Mouse (Mus musculus) spleen, adult 18-20 months (tissue): ENCODE data around the gene Tssk6.
"Not testable (repeated sequence)": the region's sequence is repeated elsewhere in the genome, so short reads cannot be mapped to it uniquely, and the experiment has no call there.

Experiments
- DNase-seq, 2 experiments: peaks; one replicate each; pipeline ENCODE4 v3.0.0; 2022; ENCODE audit warnings: mixed read lengths in 2 of 2

Gene Tssk6

DNA sequence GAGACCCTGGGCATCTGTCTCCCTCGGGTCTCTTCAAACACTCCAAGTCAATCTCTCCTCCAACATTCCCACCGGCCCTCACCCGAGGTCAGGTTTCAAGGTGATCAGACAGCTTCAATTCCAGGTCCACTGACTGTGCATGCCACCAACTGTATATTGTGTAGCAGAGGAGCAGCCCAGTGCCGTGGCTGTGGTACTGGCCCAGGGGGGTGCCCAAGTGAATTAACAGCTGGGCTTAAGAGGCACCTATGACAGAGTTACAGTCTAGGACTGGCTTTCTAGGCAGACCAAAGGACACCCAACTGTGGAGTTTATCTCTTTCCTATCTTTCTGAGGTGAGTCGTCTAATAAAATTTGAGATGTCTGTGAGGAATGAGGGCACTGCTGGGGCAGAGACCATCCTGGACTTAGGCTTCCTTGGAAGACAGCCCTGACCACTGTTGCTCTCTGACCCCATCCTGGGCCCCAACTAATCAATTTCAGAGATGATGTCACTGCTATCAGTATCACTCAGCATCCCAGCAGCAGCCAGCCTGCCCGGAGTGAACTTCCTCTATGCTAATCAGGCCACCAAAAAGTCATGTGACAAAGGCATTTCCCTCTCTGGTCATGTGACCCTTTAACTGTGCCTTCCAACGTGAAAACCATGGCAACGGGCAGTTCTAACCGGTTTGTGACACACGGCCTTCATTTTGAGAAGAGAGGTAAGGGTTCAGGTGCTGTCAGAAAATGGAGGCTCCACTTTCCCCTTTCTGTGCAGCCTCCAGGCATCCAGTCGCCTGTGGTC is 18.1 kb downstream of the Tssk6 start:
- peak; percentile 68 to 72 for DNase-seq

DNA sequence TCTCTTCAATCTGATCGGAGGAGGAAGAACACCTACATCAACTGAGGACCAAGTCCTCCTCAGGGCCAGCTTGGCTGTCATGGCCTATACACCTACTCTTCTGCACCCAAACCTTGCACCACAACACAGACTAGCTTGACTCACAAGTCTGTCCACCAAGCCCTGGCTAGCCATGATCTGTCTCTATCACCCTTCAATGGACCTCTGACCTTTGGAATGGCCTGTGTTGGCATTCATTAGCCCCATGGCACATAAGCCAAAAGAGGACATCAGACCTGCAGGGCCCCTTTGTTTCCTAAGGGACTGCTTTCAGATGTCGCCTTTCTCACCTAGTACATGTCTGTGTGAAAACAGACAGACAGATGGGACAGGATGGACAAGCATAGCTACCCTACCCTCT is 19.2 kb downstream of the Tssk6 start:
- DNase-seq: no peak

DNA sequence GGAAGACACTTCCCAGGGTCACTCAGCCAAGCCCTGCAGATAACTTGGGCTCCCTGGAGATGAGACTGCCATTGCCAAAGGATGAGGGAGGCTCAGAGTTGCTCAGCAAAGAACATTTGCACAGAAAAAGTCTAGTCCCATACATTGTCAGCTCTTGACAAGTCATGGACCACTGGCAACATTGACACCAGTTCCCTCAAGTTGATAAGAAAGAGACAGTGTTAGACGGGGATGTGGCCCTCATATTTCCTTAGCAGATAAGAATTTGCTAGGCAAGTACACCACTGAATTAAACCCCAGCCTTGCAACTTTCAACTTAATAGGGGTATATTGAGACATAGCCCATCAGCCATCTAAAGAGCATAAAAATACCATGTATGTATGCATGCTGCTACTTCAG is 22.0 kb downstream of the Tssk6 start:
- DNase-seq: no peak

DNA sequence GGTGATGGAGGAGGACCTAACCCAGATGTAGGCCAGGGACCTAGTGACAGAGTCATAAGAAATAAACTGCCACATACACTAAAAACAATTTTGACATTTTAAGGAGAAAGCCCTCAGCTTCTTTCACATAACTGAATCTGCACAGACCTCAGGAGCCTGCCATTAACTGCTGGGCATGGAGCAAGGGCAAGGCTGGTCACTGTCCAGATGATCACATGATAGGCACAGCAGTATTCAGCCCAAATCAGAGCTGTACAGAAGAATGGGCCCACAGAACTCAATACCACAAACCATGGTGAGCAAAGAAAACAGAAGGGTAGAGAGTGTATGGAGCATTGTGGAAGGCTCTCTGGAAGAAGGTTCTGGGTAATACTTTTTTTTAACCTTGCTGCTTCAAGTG is 24.9 kb downstream of the Tssk6 start:
- no peak for DNase-seq

DNA sequence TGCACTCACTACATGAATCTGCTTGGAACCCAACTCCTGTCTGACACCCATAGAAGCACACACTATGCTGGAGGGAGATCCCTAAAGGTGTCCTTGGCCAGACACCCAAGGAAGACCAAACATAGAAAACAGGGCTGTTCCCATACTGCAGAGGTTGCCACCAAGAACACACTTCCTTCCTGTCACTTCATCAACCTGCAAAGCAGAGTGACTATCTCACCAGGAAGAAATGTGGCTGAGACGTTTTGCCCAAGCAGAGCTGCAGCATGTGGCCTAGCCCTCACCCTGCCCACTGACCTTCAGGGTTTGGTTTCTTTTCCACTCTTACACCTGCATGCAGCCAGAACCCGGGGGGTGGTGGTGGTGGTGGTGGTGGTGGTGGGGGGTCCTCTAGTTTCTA is 31.8 kb downstream of the Tssk6 start:
- no peak for DNase-seq

DNA sequence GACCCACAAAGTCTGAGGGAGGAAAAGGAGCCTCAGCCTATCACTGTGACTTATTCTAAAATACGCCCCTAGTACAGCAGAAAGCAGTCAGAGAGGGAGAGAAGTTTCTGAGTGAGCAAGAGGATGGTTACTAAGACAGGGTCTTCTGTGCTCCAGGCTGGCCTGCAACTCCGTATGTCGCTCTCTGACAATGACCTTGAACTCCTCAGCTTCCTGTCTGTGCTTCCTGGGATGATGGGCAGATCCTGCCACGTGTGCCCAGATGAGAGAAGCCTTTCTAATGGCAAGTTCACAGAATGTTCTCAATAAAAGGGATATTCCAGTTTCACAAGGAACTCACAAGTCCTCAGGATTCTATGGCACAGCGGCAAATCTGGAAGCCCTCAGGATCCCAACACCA is 32.6 kb downstream of the Tssk6 start:
- no peak for DNase-seq

DNA sequence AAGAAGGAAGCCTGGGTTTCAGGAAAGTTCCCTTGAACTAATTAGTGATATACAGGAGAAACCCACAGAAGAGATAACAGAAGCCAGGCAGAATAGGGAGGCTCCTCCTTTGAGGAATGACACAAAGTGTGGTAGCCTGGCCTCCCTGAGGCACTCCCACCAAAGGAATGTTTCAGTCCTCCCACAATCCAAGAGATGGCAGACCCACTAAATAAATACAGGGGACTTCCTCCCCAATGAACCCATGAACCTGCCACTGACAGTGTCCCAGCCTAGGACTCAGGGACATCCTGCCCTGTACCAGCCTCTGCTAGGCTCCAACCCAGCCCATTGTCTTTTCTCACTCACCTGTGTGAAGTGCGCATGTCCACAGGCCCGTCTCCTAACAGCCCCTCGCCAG is 33.4 kb downstream of the Tssk6 start:
- DNase-seq: no peak

DNA sequence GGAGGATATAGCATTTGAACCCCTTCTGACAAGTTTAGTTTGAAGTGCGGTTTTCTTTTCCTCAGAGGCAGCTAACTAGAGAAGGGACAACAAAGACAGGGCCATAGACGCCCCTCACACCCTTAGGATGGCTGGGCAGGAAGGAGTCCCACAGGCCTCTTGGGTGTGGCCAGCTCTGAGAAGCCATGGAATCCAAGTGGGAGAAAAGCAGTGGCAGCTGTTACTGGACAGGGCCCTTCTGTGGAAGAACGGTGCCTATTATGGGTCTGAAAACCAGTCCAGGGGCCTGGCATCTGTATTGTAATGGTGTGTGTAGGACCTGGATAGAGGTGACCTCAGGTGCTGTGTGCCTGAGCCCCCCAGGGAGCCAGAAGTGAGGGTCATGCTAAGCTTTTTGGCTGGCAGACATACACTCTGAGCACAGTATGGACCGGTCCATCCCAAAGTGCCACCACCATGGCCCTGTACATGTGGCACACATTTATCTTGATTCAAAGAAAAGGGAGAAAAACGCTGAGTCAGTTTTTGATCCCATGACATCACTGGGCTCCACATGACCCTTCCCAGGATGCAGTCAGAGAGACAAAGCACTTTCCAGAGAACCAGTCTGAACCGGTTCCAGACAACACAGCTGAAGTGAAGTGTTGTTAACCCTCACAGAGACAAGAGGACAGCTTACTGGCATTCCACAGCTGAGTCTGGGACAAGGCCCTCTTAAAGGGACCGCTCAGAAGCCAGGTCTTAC is 34.2 kb downstream of the Tssk6 start:
- no peak for DNase-seq

DNA sequence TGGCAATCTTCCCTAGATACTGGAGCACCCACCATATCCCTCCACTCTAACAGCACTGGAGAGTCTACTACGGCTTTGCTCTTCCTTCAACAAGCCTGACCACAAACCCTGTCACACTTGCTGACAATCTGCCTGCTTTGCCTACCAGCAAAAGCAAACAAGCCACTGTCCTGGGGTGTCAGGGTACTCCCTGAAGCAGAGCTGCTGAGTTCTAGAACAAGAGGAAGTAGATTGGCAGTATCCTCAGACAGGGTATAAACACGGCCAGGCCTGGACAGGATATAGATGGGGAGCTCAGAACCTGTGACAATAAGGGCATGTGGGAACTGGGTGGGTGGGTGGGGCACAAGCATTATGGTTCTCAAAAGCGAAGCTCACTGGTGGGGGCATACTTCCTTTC is 35.5 kb downstream of the Tssk6 start:
- DNase-seq: no peak

DNA sequence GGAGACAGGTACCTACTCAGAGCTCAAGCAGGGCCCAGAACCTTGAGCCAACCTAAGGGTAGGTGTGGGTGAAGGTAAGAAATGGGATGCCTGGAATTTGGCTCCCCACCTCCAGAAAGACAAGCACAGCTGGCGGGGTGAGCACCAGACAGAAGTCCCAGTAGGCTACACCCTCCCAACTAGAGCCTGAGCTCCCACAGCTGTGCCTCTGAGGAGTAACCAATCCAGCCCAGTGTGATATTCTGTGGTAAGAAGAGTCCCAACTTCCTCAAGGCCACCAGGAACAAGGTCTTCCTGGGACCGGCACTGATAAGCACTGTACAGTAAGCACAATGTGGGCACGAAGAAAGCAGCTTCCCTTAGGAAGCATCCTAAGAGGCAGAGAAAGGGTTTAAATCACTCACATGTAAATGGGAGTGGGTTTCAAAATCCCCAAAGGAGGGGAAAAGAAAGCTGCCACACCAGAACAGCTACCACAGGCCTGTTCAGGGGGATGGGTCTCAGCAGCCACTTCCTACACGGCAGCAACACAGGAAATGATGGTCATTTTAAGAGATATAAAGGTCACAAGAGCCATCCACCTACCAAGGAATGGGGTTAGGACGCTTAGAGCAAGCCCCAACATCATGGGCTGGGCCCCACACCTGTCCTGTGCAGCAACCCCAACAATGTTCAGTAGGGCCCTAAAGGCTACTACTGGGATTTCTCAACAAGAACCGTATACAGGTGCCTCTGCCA is 36.4 kb downstream of the Tssk6 start:
- no peak for DNase-seq

DNA sequence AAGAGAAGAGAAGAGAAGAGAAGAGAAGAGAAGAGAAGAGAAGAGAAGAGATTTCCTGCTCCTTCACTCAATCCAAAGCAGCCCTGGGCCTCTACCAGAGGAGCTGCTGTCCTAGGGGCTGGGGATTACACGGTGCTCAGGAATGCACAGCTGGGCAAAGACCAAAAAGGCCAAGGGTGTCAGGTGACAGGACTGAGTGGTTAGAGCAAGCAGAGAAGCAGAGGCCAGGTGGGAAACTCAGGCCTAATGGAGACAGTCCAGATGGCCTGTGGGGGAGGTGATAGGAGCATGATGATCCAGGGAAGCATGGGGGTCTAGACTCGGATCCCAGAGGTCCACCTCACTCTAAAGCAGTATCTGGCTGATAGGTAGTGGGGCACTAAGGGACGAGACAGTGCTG is 37.6 kb downstream of the Tssk6 start:
- DNase-seq: no peak

DNA sequence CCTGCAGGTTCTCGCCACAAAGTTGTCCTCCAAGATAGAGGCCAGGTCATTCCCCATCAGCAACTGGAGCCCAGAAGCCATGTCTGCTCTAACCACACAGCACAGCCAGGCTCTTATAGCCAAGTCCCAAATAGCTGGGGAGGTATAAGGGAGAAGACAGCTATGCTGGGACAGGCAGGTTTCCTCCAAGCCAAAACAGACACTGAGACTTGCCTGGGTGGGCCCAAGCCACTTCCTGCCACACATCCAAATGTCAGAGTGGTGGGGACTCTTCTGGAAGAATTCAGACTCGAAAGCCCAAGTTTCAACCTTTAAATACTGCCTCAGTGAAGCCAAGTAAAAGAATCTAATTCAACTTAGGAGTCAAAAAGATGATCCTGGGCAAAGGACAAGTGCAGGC is 38.4 kb downstream of the Tssk6 start:
- no peak for DNase-seq

DNA sequence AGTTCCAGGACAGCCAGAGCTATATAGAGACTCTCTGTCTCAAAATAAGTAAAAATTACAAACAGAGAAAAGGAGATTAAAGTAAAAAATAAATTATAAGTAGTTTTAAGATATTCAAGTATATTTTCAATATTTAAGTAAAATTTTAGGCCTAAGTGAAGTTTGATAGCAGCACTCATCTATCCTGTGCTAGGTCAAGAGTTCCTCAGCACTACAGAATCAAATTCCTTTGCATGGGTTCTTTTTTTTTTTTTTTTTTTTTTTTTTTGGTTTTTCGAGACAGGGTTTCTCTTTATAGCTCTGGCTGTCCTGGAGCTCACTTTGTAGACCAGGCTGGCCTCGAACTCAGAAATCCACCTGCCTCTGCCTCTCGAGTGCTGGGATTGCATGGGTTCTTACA is 40.5 kb downstream of the Tssk6 start:
- not testable (repeated sequence) for DNase-seq

DNA sequence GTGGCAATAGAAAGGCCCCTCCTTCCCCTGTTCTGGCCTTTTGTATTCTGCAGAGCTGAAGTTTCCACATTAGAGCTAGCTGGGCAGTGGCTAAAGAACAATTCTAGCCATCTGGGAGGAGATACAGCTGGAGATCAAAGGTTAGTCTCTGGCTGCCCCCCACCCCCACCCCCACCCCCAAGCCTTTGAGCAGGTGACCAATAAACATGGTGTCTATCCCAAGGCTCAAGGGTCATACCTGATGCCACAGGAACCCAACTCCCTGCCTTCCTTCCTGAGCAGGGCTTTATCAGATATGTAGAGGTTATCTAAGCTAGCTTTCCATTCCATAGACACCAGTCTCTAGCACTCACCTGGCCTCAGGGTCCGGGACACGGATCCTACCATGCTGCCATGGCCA is 48.3 kb downstream of the Tssk6 start:
- DNase-seq: no peak
